Mouse (Mus musculus): ENCODE data around the gene Taar7f.
"Not testable (repeated sequence)": the region's sequence is repeated elsewhere in the genome, so short reads cannot be mapped to it uniquely, and the experiment has no call there.

Taar7f gene

DNA sequence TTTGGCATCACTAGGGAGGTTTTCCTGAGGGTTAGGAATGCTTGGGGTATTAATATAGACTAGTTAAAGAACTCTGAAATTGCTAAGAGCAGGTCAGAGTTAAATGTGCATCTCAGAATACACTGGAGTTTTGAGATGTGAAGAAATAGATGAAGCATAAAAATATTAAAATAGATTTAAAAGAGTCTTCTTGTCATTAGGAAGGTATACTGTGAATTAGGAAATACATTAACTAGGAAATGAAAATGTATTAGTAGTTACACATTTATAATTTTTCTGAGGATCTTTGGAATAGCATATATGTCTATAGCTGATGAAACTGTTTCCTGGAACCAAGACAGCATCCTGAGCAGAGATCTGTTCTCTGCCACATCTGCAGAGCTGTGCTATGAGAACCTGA lies at the start of gene Taar7f:
Gene Taar7f, plus strand, starts transcription at position 301 of the 400 bp plus-strand sequence.
- no peak for DNase-seq (ENCODE audit: low read depth)

DNA sequence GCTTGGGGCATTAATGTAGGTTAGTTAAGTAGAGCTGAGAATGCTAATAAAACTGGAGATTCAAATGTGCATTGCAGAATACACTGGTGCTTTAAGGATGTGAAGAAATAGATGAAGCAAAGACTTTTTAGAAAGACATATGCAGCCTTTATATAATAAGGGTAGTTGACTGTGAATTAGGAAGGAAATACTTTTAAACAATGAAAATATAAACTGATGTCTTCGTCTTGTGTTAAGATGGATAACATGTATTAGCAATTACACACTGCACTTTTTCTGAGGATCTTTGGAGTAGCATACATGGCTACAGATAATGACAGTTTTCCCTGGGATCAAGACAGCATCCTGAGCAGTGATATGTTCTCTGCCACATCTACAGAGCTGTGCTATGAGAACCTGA lies 49.7 kb upstream of the Taar7f start, which contains the start of gene Taar7b:
Gene Taar7b, plus strand, starts transcription at position 301 of the 400 bp plus-strand sequence.
- no peak for DNase-seq (ENCODE audit: low read depth)

DNA sequence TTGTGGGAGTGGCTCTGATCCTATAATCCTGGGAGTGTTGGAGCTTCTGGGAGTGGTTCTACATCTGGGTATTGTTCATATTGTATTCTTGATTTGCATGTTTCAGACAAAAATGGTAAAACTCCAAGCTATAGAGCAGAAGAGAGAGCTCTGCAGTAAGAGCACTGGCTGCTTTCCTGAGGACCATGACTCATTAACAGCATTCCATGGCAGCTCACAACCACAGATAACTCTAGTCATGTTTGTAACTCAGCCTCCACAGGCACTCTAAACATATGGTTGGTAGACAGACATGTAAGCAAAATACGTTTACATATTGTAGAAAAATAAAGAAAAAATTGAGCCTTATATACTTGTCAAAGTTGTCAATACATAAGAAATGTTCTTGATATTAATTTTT lies 42.9 kb upstream of the Taar7f start:
- DNase-seq (ENCODE audit: low read depth), result no peak

DNA sequence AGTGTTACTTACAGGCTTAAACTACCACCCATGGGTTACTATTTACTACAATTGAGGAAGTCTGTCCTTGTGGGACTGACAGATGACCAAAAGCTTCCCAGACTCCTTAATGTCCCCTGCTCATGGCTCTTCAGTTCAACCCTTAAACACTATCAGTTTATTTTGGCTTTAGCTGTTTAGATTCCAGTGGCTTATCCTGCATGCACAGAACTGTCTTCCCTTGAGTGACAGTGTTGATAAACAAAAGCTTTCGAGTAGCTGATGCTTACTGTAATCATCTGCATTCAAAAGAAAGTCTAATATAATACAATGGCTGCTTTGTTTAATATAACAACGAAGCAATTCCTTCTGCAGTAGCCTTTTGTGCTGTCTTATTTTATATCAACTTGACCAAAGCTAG lies 42.3 kb upstream of the Taar7f start:
- DNase-seq (ENCODE audit: low read depth), result no peak

DNA sequence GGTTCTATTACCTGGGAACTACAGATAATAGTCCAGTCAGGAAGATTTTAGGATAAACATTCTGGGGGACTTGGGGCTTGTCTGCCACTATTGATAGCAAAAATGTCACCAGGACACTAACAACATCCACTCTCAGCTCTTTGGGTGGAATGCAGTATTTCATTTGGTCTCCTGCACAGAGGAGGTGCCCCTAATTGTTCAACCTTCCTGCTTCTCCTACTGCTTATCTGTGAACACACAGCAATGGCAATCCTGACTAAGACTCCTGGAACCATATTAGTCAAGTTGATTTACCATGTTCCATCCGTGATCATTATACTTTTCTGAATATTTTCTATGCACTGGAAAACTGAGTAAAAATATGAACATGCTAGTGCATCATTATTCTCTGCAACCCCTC lies 41.2 kb upstream of the Taar7f start:
- DNase-seq (ENCODE audit: low read depth), result no peak

DNA sequence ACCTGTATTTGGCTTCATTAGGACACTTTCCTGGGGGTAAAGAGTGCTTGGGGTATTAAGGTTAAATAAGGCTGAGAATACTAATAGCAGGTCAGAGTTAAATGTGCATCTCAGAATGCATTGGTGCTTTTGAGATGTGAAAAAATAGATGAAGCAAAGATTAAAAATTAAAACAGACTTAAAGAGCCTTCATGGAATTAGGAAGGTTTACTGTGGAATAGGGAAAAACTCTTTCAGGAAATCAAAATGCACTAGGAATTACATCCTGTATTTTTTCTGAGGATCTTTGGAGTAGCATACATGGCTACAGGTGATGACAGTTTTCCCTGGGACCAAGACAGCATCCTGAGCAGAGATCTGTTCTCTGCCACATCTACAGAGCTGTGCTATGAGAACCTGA lies 22.4 kb upstream of the Taar7f start, which contains the start of gene Taar7d:
Gene Taar7d, plus strand, starts transcription at position 301 of the 400 bp plus-strand sequence.
- DNase-seq (ENCODE audit: low read depth), result no peak

DNA sequence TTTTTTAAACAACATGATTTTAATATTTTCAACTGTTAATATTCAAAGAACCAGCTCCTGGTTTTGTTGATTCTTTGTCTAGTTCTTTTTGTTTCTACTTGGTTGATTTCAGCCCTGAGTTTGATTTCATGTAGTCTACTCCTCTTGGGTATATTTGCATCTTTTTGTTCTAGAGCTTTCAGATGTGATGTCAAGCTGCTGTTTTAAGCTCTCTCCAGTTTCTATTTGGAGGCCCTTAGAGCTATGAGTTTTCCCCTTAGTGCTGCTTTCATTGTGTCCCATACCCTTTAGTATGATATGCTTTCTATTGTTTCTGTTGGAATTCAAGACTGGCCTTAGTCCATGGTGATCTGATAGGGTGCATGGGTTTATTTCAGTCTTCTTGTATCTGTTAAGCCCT lies 18.0 kb upstream of the Taar7f start:
- no peak for DNase-seq (ENCODE audit: low read depth)

DNA sequence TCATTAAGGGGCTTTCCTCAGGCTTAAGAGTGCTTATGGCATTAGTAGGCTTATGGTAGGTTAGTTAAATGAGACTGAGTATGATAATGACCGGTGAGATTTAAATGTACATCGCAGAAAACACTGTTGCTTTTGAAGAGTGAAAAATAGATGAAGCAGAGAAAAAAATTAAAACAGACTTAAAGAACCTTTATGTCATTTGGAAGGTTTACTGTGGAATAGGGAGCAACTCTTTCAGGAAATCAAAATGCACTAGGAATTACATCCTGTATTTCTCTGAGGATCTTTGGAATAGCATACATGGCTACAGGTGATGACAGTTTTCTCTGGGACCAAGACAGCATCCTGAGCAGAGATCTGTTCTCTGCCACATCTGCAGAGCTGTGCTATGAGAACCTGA lies 12.0 kb upstream of the Taar7f start, which contains the start of gene Taar7e:
Gene Taar7e, plus strand, starts transcription at position 301 of the 400 bp plus-strand sequence.
- no peak for DNase-seq (ENCODE audit: low read depth)

DNA sequence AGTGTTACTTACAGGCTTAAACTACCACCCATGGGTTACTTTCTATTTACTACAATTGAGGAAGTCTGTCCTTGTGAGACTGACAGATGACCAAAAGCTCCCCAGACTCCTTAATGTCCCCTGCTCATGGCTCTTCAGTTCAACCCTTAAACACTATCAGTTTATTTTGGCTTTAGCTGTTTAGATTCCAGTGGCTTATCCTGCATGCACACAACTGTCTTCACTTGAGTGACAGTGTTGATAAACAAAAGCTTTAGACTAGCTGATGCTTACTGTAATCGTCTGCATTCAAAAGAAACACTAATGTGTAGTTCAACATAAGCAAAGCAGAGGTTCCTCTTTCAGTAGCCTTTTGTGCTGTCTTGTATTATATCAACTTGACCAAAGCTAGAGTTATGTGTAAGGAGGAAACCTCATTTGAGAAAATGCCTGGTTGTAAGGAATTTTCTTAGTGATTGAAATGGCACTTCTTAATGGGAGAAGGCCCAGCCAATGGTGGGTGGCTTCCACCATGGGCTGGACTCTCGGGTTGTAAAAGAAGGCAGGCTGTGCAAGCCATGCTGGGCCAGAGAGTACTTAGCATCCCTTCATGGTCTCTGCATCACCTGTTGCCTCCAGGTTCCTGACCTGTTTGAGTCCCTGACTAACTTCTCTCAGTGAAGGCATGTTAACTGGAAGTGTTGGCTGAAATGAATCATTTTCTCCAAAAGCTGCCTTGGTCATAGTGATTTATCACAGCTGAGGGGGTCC lies 9.0 kb upstream of the Taar7f start:
- no peak for DNase-seq (ENCODE audit: low read depth)

DNA sequence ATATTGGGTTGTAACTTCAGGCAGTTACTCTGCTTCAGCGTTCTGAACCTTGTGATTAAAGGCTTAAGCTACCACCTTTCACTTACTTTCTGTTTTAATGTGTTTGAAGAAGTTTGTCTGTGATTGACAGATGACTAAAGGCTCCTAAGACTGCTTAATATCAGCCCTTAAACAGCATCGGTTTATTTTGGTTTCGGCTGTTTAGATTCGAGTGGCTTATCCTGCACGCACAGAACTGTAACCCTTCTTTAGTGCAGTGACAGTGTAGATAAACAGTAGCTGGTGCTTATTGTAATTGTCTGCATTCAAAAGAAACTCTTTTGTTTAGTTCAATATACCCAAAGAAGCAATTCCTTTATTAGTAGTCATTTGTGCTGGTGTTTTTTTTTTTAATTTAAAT lies 2.7 kb downstream of the Taar7f start:
- no peak for DNase-seq (ENCODE audit: low read depth)

DNA sequence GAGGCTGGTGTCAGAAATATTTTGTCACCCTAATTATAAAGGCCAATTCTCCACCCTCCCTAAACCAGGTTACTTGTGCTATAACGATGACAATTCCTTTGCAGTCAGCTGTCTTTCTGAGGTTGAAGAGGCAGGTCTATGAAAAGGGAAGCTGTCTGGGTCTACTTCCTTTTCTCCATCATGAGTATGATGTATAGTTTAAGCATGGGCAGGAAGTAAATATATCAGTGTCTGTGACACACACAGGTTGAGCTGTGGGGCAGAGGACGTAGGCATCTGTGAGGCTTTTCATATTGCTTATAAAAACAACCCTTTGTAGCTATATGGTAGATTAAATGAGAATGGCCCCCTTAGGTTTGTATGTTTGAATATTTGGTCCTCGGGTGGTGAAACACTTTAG lies 9.7 kb downstream of the Taar7f start:
- no peak for DNase-seq (ENCODE audit: low read depth)

DNA sequence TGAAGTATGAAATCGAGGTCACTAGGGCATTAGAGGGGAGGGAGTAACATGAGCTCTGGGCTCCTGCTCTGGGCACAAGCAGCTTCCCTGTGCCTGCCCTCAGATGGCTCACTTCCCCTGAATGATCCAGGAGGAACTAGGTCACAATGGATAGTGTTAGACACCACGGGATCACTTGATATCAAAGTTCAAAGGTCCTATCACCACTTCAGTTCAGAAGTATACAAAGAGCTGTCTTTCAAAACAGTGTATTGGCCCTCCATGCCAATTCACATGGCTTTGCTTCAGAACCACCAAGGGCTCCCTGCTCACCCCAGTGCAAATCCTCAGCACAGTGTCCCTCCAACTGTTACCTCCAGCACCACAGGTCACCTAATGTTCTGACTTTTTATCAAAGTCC lies 25.4 kb downstream of the Taar7f start:
- not testable (repeated sequence) for DNase-seq (ENCODE audit: low read depth)

DNA sequence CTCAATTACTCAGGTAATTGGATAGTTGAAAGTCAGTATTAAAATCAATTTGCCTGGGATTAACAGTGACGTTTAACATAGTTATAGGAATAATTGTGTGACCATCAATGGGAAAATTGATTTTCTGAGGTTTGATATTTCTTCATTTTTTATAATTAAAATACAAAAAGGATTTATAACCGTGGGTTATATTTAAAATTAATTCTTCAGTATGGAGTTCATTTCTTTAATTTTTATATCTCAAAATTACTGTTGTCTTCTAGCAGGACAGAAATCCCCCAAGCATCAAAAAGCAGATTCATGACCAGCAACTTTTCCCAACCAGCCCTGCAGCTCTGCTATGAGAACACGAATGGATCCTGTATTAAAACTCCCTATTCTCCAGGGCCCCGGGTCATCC lies 26.9 kb downstream of the Taar7f start, which contains the start of gene Taar8a:
Gene Taar8a, plus strand, starts transcription at position 301 of the 400 bp plus-strand sequence.
- DNase-seq (ENCODE audit: low read depth), result not testable (repeated sequence)

DNA sequence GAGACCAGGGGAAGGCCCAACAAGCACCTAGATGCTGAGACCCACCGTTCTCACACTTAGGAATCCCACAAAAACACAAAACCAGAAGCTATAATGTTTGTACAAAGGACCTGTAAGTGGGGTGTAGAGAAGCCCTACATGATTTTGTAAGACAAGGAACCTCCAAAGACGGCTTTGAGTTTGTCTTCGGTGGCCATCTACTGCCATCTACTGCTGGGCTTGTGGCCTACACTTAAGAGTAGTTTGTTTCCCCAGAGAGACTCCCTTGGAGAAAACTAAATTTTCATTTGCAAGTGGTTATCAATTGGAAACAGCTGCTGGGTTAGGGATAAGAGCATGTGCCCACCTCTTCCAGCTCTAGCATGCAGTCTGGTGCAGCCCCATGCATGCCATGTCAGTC lies 30.9 kb downstream of the Taar7f start:
- no peak for DNase-seq (ENCODE audit: low read depth)

DNA sequence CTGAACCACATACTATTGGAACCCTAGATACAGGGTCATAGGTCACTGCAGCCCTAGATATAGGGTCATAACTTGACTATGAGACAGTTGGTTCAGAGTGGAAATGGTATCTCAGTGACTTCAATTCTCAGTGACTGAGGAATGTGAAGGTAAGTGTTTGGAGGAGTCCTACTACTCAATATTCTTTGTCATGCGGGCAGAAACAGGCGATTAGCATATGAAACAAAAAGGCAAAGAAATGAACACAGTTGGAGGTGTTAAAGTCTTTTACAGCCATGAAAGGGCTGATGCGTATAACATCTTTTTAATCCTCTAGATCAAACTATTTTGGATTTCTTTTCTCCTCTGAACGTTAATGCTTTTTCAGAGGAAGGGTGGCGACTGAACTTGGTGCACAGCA lies 36.6 kb downstream of the Taar7f start:
- no peak for DNase-seq (ENCODE audit: low read depth)

DNA sequence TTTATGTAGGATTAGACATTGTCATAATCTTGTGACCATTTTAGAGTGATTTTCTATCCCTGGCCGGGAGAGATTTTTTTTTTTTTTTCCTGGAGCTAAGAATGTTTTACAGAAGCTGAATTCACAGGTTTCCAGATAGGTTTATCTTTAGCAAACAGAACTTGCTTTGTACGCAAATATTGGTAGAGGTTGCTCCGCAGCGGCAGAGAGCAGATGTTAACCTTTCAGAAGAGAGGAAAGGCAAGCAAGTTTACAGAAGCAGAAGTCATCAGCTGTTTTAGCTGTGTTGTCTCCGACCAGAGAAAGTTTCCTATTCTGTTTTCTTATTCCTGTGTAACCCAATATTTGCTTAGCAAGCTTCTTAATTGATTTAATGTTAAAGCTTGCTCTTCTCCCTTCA lies 37.2 kb downstream of the Taar7f start:
- no peak for DNase-seq (ENCODE audit: low read depth)

DNA sequence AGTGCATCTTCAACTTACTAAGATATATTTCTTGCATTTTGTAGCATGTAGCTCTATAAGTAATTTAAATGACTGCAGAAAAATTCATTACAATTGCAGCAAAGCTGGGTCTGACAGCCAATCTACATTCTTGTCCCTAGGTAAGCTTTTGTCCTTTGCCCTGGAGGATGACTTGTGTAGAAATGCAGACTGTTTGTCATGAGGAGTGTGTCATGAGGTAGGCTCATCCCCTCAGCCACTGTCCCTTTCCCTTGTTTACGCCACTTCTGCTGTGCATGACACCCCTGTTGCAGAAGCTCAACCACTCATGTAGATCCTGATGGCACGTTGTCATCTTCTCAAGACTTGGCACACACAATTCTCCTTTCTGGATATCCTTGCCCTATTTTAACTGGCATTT lies 37.9 kb downstream of the Taar7f start:
- DNase-seq (ENCODE audit: low read depth), result no peak

DNA sequence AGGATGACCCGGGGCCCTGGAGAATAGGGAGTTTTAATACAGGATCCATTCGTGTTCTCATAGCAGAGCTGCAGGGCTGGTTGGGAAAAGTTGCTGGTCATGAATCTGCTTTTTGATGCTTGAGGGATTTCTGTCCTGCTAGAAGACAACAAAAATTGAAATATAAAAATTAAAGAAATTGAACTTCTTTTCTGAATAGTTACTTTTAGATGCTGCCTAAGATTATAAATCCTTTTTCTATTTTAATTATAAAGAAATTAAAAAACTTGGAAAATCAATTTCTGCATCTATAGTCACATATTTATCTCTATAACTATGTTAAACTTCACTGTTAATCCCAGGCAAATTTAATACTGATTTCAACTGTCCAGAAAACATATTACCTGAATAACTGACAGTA lies 42.9 kb downstream of the Taar7f start, which contains the start of gene Taar8b:
Gene Taar8b, minus strand, starts transcription at position 101 of the 400 bp plus-strand sequence.
- no peak for DNase-seq (ENCODE audit: low read depth)

DNA sequence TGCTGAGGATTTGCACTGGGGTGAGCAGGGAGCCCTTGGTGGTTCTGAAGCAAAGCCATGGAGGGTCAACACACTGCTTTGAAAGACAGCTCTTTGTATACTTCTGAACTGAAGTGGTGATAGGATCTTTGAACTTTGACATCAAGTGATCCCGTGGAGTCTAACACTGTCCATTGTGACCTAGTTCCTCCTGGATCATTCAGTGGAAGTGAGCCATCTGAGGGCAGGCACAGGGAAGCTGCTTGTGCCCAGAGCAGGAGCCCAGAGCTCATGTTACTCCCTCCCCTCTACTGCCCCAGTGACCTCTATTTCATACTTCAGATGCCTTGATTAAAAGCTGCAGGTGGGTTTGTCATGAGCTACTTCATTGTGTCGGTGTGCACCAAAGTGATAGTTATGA lies 47.7 kb downstream of the Taar7f start:
- DNase-seq (ENCODE audit: low read depth), result not testable (repeated sequence)
